Mouse (Mus musculus): ENCODE results near the gene Bik. TPM values are rescaled to one million over a fixed set of nuclear protein-coding genes. Genes with fewer than 3 reads are reported as not detected.

Gene Bik
- total and polyA plus RNA-seq, 3 experiments = 0.50 TPM; not detected in 2

DNA sequence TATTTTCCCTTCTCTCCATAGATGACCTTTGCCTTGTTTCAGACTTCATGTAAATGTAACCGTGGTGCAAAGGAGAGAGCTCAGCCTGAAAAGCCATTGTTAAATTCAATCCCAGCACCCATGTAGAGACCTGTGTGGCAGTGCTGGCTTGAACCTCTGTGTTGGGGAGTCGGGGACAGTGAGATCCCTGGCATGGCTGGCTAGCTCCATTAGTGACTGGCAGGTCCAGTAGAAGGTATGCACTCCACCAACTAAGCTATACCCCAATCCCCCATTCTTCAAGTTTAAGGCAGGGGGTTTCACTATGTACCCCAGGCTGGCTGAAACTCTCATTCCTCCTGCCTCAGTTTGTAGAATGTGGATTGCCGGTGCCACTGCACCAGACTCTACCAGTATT lies 2.3 kb upstream of the Bik start:
- Histone ChIP-seq H3K79me2 (replicated peaks; ENCODE audit: control insufficient read depth, extremely low read depth, insufficient read depth, poor library complexity, severe bottlenecking) (no peaks in the 10 kb centered on the region), H3K36me3 (replicated peaks in 1 of 2; ENCODE audit: control insufficient read depth in 1 of 2, insufficient read depth in 1 of 2, low read length in 1 of 2) (no peaks in the 10 kb centered on the region), H3K4me1 (ENCODE audit: control insufficient read depth in 1 of 2, insufficient read depth in 2 of 2) (0 out of 4 replicates have a peak, but pooled peaks cover 0 to 3% of the 10 kb centered on the region in 2 experiments), H3K9ac (ENCODE audit: insufficient read depth, low read depth) (no peak overlapping the region), H3K9me3 (replicated peaks; ENCODE audit: low read length) (peaks cover 8% of the 10 kb centered on the region), H3K4me3 (replicated peaks in 1 of 3; ENCODE audit: low read depth in 2 of 3, low read length in 2 of 3, poor library complexity in 1 of 3) (no peak overlapping the region), H3K4me2 (ENCODE audit: insufficient read depth, low read depth, poor library complexity, severe bottlenecking) (no peak overlapping the region), H3K27ac (ENCODE audit: insufficient read depth, low read depth) (no peak overlapping the region), H3K27me3 (replicated peaks) (peaks cover 81% of the 10 kb centered on the region)
- in situ Hi-C loops (cut with MboI; ENCODE audit: low pct_ligation_motif_present, low pct_unique_long_range_greater_than_20kb, low sequenced_read_pairs) (loop anchor here (25.0 kb wide), 1 partner anchor 312 kb away; no protein-coding TSS in a partner anchor), dilution Hi-C loops (cut with MboI; ENCODE audit: extremely low pct_ligation_motif_present, extremely low pct_unique_long_range_greater_than_20kb, low sequenced_read_pairs) (no loop called here)
- no peak for DNase-seq (ENCODE audit: extremely low read depth)
- TF ChIP-seq ZKSCAN1 (IDR thresholded peaks at IDR 0.05; ENCODE audit: borderline replicate concordance, low read depth, low read length) (no peak), MYC (IDR thresholded peaks at IDR 0.05; ENCODE audit: low read depth, low read length) (no peak), JUN (IDR thresholded peaks at IDR 0.05; ENCODE audit: insufficient read depth, low read depth, low read length) (no peak), MEF2A (IDR thresholded peaks at IDR 0.05; ENCODE audit: borderline replicate concordance, low read depth, low read length) (no peak), TBP (conservative IDR thresholded peaks at IDR 0.05; ENCODE audit: low read depth, low read length) (no peak), ELF1 (IDR thresholded peaks at IDR 0.05; ENCODE audit: low read depth, low read length) (no peak), RAD21 (IDR thresholded peaks at IDR 0.05; ENCODE audit: low read depth, low read length) (no peak), NRF1 (IDR thresholded peaks at IDR 0.05; ENCODE audit: low read depth, low read length) (no peak), BHLHE40 (IDR thresholded peaks at IDR 0.05; ENCODE audit: low read depth, low read length) (no peak), ZC3H11A (IDR thresholded peaks at IDR 0.05; ENCODE audit: low read depth, low read length) (no peak), KAT2A (IDR thresholded peaks at IDR 0.05; ENCODE audit: insufficient replicate concordance, low read length) (no peak)

DNA sequence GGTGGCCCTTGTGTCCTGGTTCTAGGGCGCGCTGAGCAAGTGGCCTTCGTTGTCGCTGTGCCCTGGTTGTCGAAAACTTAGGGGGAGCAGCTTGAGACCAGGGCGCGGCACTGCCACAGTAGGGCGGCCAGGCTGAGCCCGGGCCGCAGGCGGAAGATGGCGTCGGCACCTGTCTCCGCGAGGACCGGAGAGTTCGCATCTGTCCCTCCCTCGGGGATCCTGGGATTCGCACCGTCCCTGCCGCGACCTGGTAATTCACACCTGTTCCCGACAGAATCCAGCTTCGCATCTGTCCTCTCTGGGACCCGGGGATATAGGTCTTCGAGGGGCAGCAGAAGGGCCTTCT lies 403 bp downstream of the Bik start:
- Histone ChIP-seq H3K9ac (ENCODE audit: insufficient read depth, low read depth) (no peak overlapping the region), H3K79me2 (replicated peaks; ENCODE audit: control insufficient read depth, extremely low read depth, insufficient read depth, poor library complexity, severe bottlenecking) (no peaks in the 10 kb centered on the region), H3K9me3 (replicated peaks; ENCODE audit: low read length) (peaks cover 7% of the 10 kb centered on the region), H3K4me2 (ENCODE audit: insufficient read depth, low read depth, poor library complexity, severe bottlenecking) (no peak overlapping the region), H3K4me3 (replicated peaks in 1 of 3; ENCODE audit: low read depth in 2 of 3, low read length in 2 of 3, poor library complexity in 1 of 3) (no peak overlapping the region), H3K27ac (ENCODE audit: insufficient read depth, low read depth) (no peak overlapping the region), H3K36me3 (replicated peaks in 1 of 2; ENCODE audit: control insufficient read depth in 1 of 2, insufficient read depth in 1 of 2, low read length in 1 of 2) (no peaks in the 10 kb centered on the region), H3K4me1 (ENCODE audit: control insufficient read depth in 1 of 2, insufficient read depth in 2 of 2) (0 out of 4 replicates have a peak, but pooled peaks cover 0 to 3% of the 10 kb centered on the region in 2 experiments), H3K27me3 (replicated peaks) (peaks cover 77% of the 10 kb centered on the region)
- in situ Hi-C loops (cut with MboI; ENCODE audit: low pct_ligation_motif_present, low pct_unique_long_range_greater_than_20kb, low sequenced_read_pairs) = no loop called here
- TF ChIP-seq SMC3 (IDR thresholded peaks at IDR 0.05; ENCODE audit: low read depth, low read length) (no peak), E2F4 (IDR thresholded peaks at IDR 0.05; ENCODE audit: insufficient replicate concordance, low read depth, low read length) (no peak), KAT2A (IDR thresholded peaks at IDR 0.05; ENCODE audit: insufficient replicate concordance, low read length) (no peak)
- no peak for DNase-seq (ENCODE audit: extremely low read depth)
- dilution Hi-C loops (cut with MboI; ENCODE audit: extremely low pct_ligation_motif_present, extremely low pct_unique_long_range_greater_than_20kb, low sequenced_read_pairs) = no loop called here

DNA sequence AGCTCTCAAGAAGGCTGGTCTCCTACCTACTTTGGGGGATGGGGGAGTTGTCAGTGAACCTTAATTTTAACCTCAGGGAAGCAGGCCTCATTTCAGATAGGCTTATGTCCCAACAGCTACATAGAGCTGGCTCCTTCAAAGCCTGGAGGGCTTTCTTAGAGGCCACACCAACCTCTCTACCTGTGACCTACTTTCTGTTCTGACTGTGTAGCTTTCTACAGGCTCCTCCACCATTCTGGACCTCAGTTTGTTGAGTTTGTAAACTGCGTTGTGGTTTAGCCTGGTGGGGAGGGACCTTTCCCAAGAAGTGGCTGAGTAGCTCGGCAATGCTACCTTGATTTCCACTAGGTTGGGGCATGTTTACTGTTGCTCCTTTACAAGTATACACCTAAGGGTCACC lies 1.1 kb downstream of the Bik start:
- Histone ChIP-seq H3K79me2 (replicated peaks; ENCODE audit: control insufficient read depth, extremely low read depth, insufficient read depth, poor library complexity, severe bottlenecking) (no peaks in the 10 kb centered on the region), H3K9ac (ENCODE audit: insufficient read depth, low read depth) (no peak overlapping the region), H3K4me1 (ENCODE audit: control insufficient read depth in 1 of 2, insufficient read depth in 2 of 2) (0 out of 4 replicates have a peak, but pooled peaks cover 0 to 3% of the 10 kb centered on the region in 2 experiments), H3K4me3 (replicated peaks in 1 of 3; ENCODE audit: low read depth in 2 of 3, low read length in 2 of 3, poor library complexity in 1 of 3) (no peak overlapping the region), H3K4me2 (ENCODE audit: insufficient read depth, low read depth, poor library complexity, severe bottlenecking) (no peak overlapping the region), H3K27me3 (replicated peaks) (peaks cover 77% of the 10 kb centered on the region), H3K9me3 (replicated peaks; ENCODE audit: low read length) (peaks cover 10% of the 10 kb centered on the region), H3K27ac (ENCODE audit: insufficient read depth, low read depth) (no peak overlapping the region), H3K36me3 (replicated peaks in 1 of 2; ENCODE audit: control insufficient read depth in 1 of 2, insufficient read depth in 1 of 2, low read length in 1 of 2) (no peaks in the 10 kb centered on the region)
- in situ Hi-C loops (cut with MboI; ENCODE audit: low pct_ligation_motif_present, low pct_unique_long_range_greater_than_20kb, low sequenced_read_pairs) (no loop called here), dilution Hi-C loops (cut with MboI; ENCODE audit: extremely low pct_ligation_motif_present, extremely low pct_unique_long_range_greater_than_20kb, low sequenced_read_pairs) (no loop called here)
- no peak for TF ChIP-seq JUN (IDR thresholded peaks at IDR 0.05; ENCODE audit: insufficient read depth, low read depth, low read length)
- TF ChIP-seq E2F4 (IDR thresholded peaks at IDR 0.05; ENCODE audit: insufficient replicate concordance, low read depth, low read length) = no peak
- TF ChIP-seq USF1 (IDR thresholded peaks at IDR 0.05; ENCODE audit: low read depth, low read length) = no peak
- no peak for TF ChIP-seq USF2 (conservative IDR thresholded peaks at IDR 0.05; ENCODE audit: low read depth, low read length)
- no peak for TF ChIP-seq NELFE (IDR thresholded peaks at IDR 0.05; ENCODE audit: low read depth, low read length)
- no peak for TF ChIP-seq MXI1 (IDR thresholded peaks at IDR 0.05; ENCODE audit: low read depth, low read length)
- TF ChIP-seq POLR2AphosphoS2 (IDR thresholded peaks at IDR 0.05; ENCODE audit: low read depth, low read length) = no peak
- no peak for TF ChIP-seq POLR2A (IDR thresholded peaks at IDR 0.05; ENCODE audit: low read depth, low read length)
- no peak for TF ChIP-seq UBTF (IDR thresholded peaks at IDR 0.05; ENCODE audit: low read depth, low read length)
- no peak for TF ChIP-seq GABPA (IDR thresholded peaks at IDR 0.05; ENCODE audit: insufficient replicate concordance, low read depth, low read length)
- no peak for TF ChIP-seq ZC3H11A (IDR thresholded peaks at IDR 0.05; ENCODE audit: low read depth, low read length)
- TF ChIP-seq ZKSCAN1 (IDR thresholded peaks at IDR 0.05; ENCODE audit: borderline replicate concordance, low read depth, low read length) = no peak
- no peak for DNase-seq (ENCODE audit: extremely low read depth)

All from CH12.LX (cell line).